Mouse (Mus musculus) heart, embryonic 16.5 days (tissue): ENCODE measurements around the gene Apoc3. TPM values are rescaled to one million over a fixed set of nuclear protein-coding genes. Genes with fewer than 3 reads are reported as not detected.

Experiments
- ATAC-seq: fragments of 200-750 bp; cut with Nextera tagmentation; replicated peaks from 2 replicates; pipeline ENCODE4 v1.8.0; 2017; ENCODE audit warnings: moderate number of reproducible peaks; ENCODE audit not compliant: insufficient read depth, low FRiP score; ENCODE audit errors: extremely low read depth
- H3K27ac ChIP-seq: fragments of 300-500 bp; sonication (generic); 2 replicates; pipeline ENCODE4 v1.5.1; 2014; ENCODE audit warnings: mild to moderate bottlenecking, low read length, control low read depth, moderate library complexity
- H3K27me3 ChIP-seq: fragments of 300-500 bp; sonication (generic); 2 replicates; pipeline ENCODE4 v1.6.1; 2014; ENCODE audit warnings: low read length, mixed read lengths; ENCODE audit not compliant: control insufficient read depth, insufficient read depth
- H3K36me3 ChIP-seq: fragments of 300-500 bp; sonication (generic); 2 replicates; pipeline ENCODE4 v1.6.1; 2014; ENCODE audit not compliant: control insufficient read depth, insufficient read depth
- H3K4me1 ChIP-seq: fragments of 300-500 bp; sonication (generic); 2 replicates; pipeline ENCODE4 v1.6.1; 2014; ENCODE audit warnings: low read length, mixed read lengths; ENCODE audit not compliant: control insufficient read depth, insufficient read depth
- H3K4me2 ChIP-seq: fragments of 300-500 bp; sonication (generic); 2 replicates; pipeline ENCODE4 v1.6.1; 2014; ENCODE audit warnings: low read depth, mild to moderate bottlenecking, control low read depth, low read length
- H3K4me3 ChIP-seq: fragments of 300-500 bp; sonication (generic); 2 replicates; pipeline ENCODE4 v1.5.1; 2014; ENCODE audit warnings: mild to moderate bottlenecking, control low read depth, low read length
- H3K9ac ChIP-seq: fragments of 300-500 bp; sonication (generic); 2 replicates; pipeline ENCODE4 v1.6.1; 2014; ENCODE audit warnings: low read length, control low read depth
- H3K9me3 ChIP-seq: fragments of 300-500 bp; sonication (generic); replicated peaks from 2 replicates; pipeline ENCODE4 v1.6.1; 2016; ENCODE audit warnings: low read length; ENCODE audit not compliant: control insufficient read depth
- WGBS: fragments of 180-500 bp; shearing (Covaris S2); extraction: QIAGEN DNeasy Blood & Tissue Kit; methylation state at CpG from one replicate; pipeline ENCODE4 v1.1.7; 2014; 5-methylcytosine and 5-hydroxymethylcytosine counted together
- polyA plus RNA-seq: library from polyadenylated mRNA; unstranded; fragments of >200 nt; fragmentation: Nextera tagmentation; extraction: Ambion mirVana; gene quantifications from 2 replicates; pipeline ENCODE4 v1.2.1, GENCODE M21; 2015

The Apoc3 gene
- polyA plus RNA-seq, 1 experiment from 2014 or later, result 0.89 TPM

DNA sequence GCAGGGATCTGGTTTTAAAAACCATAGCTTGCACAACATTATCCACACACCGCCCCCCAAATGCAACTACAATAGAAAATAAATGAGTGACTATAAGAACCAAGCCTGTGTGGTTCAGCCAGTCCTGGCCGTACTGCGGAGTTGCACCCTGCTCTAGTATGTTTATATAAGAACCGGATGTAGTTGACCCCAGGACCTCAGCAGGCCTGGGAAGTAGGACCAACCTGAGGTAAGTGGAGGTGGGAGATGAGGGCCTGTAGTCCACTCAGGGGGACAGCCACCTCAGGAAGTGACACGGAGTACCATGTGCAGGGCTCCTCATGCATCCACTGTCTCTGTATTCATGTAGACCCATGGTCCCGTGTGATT, 28.0 kb downstream of the Apoc3 start:
- Histone ChIP-seq H3K9me3 (no peaks in the 10 kb centered on the region), H3K27ac (no peak overlapping the region), H3K4me3 (no peak overlapping the region), H3K27me3 (no peaks in the 10 kb centered on the region), H3K4me1 (no peaks in the 10 kb centered on the region), H3K36me3 (peaks cover 26% of the 10 kb centered on the region), H3K4me2 (no peak overlapping the region), H3K9ac (no peak overlapping the region)
- WGBS, result 81% methylated on average over 6 of the region's 6 CpGs
- ATAC-seq, result no peak

DNA sequence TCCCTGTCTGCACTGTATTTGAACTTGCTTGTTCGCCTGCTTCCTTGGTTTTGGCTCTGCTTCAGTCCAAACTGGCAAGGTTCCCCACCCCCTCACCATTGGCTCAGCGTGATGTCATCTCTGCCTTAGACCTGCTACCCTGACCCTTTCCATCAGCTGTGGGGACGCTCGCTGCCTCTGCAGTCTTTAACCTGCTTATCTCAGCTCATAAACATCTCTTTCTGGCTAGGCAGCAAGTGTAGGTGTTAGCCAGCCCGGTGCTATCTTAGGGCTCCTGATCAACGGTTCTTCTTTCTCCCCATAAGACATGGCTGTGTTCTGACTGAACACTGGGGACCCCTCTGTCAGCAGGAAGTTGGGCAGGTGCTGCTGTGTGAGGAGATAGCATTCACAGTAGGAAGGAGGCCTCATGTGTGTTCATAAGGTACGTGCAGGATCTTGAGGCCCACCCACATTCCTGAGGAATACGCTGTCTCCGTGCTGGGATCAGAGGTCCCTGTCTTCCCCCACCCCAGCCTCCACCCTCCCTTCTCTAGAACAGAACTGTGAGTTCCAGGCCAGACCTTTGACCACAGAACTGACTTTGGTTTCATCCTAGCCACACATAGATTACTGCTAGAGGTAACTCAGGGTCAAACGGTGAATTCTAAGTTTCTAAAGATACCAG, 28.5 kb downstream of the Apoc3 start:
- no peaks in the 10 kb centered on the region for H3K27me3 ChIP-seq
- ATAC-seq, result no peak
- H3K9me3 ChIP-seq, result no peaks in the 10 kb centered on the region
- H3K4me1 ChIP-seq, result no peaks in the 10 kb centered on the region
- no peak overlapping the region for H3K9ac ChIP-seq
- no peak overlapping the region for H3K27ac ChIP-seq
- H3K4me2 ChIP-seq, result no peak overlapping the region
- no peak overlapping the region for H3K4me3 ChIP-seq
- 54% methylated on average over 10 of the region's 10 CpGs for WGBS
- peaks cover 26% of the 10 kb centered on the region for H3K36me3 ChIP-seq

DNA sequence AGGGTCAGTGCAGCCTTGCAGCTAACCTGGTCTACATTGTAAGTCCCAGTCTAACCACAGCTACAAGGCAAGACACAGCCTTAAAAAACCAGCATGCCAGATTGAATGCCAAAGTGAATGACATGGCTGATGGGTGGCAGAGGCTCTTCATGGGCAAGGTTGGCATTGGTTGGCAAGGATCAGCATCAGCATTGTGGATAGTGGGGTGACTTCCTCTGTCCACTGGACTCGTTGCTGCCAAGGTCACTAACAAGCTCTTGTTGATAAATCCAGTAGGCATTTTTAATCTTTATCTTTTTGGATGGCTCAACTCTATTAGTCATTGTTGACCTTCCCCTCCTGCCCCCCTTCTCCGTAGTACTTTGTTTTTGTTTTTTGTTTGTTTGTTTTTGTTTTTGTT, 35.8 kb downstream of the Apoc3 start:
- 50% methylated on average over 2 of the region's 2 CpGs for WGBS
- no peak for ATAC-seq
- Histone ChIP-seq H3K27ac (no peak overlapping the region), H3K9ac (no peak overlapping the region), H3K4me1 (peaks cover 35% of the 10 kb centered on the region), H3K9me3 (no peaks in the 10 kb centered on the region), H3K4me2 (no peak overlapping the region), H3K4me3 (no peak overlapping the region), H3K27me3 (no peaks in the 10 kb centered on the region), H3K36me3 (peaks cover 20% of the 10 kb centered on the region)

DNA sequence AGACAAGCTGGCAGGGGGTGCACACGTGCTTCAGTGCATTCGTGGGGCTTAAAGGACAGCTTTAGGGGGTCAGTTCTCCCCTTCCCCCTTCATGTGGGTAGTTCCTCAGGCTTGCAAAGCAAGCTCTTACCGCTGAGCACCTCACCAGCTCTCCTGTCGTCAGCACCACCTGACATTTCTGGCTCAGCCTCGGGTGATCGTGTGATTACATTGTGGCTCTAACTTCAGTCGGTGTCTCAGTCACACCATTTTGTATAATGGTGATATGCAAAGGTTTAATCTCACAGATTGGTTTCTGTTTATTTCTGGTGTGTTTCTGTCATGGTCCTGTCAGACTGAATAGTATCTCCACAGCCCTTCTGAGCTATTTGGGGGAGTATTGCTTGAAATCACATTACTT, 36.5 kb downstream of the Apoc3 start:
- peaks cover 35% of the 10 kb centered on the region for H3K4me1 ChIP-seq
- no peaks in the 10 kb centered on the region for H3K9me3 ChIP-seq
- 44% methylated on average over 7 of the region's 7 CpGs for WGBS
- H3K4me2 ChIP-seq, result no peak overlapping the region
- H3K4me3 ChIP-seq, result no peak overlapping the region
- H3K27ac ChIP-seq, result peak overlapping the region; percentile 2
- no peaks in the 10 kb centered on the region for H3K27me3 ChIP-seq
- ATAC-seq, result no peak
- H3K9ac ChIP-seq, result no peak overlapping the region
- peaks cover 13% of the 10 kb centered on the region; the same call in 1 of the 2 replicates for H3K36me3 ChIP-seq

DNA sequence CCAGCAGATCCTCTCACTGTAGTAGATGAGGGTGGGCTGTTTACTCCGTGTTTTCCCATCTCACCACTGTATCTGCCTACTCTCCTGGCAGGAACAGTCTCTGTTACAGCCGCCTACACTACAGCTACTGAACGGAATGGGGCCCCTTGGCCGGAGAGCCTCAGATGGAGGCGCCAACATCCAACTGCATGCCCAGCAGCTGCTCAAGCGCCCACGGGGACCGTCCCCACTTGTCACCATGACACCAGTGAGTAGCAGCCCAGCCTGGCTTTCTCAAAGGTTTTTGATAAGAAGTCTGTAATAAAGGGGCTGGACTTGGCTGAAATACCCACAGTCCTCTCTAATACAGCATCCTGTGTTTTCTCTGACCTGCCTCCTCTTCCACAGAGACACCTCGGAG, 37.0 kb downstream of the Apoc3 start:
- Histone ChIP-seq H3K4me3 (no peak overlapping the region), H3K4me2 (no peak overlapping the region), H3K9ac (no peak overlapping the region), H3K4me1 (peaks cover 35% of the 10 kb centered on the region), H3K27ac (peak overlapping the region; percentile 47), H3K27me3 (no peaks in the 10 kb centered on the region), H3K36me3 (peaks cover 11% of the 10 kb centered on the region; the same call in 1 of the 2 replicates), H3K9me3 (no peaks in the 10 kb centered on the region)
- peak; percentile 56 for ATAC-seq
- 39% methylated on average over 9 of the region's 9 CpGs for WGBS

DNA sequence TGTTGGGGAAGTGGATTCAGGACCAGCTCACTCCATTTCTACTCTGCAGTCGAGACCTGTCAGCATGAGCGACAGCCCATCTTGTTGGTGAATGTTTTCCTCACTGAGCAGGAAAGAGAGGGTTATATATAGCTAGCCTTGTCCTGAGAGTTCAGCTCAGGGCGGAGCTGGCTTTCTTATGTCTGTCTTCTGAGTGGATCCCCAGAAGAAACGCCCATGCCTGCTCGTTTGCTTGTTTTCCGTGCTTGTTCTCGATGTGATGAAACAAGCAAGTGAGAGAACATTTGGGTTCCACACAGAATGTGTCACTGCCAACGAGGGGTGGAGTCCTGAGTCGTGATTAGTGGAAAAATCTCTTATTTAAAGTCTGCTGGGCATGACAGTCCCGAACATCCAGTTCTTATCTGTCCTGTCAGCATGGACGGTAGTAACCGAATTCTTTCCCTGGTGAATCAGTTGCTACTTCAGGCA, 38.7 kb downstream of the Apoc3 start:
- peak; percentile 70 for ATAC-seq
- Histone ChIP-seq H3K9ac (no peak overlapping the region; the same call in 1 of the 2 replicates), H3K27me3 (no peaks in the 10 kb centered on the region), H3K36me3 (peaks cover 8% of the 10 kb centered on the region; the same call in 1 of the 2 replicates), H3K4me3 (no peak overlapping the region), H3K27ac (peak overlapping the region; percentile 84), H3K9me3 (no peaks in the 10 kb centered on the region), H3K4me1 (peaks cover 35% of the 10 kb centered on the region), H3K4me2 (peak overlapping the region; percentile 48)
- WGBS, result 21% methylated on average over 12 of the region's 12 CpGs

DNA sequence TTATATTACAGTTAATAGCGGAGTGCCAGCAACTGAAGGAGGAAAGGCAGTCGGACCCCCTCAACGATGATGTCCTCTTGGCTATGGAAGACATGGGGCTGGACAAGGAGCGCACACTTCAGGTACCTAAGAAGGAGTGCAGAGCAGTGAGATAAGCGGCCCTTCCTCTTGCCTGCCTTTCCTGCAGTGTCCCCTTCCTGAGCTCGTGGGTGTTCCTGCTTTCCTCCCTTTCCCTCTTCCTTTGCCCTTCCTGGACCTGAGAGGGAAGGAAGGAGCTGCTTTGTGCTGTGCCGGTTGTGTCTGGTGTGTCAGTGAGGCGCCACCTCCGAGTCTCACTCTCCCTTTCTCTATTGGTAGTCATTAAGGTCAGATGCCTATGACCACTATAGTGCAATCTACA, 40.6 kb downstream of the Apoc3 start:
- Histone ChIP-seq H3K27ac (no peak overlapping the region), H3K4me3 (no peak overlapping the region), H3K9me3 (no peaks in the 10 kb centered on the region), H3K9ac (no peak overlapping the region), H3K4me2 (no peak overlapping the region), H3K36me3 (peaks cover 8% of the 10 kb centered on the region; the same call in 1 of the 2 replicates), H3K27me3 (no peaks in the 10 kb centered on the region), H3K4me1 (peaks cover 41% of the 10 kb centered on the region)
- no peak for ATAC-seq
- WGBS, result 70% methylated on average over 9 of the region's 9 CpGs

DNA sequence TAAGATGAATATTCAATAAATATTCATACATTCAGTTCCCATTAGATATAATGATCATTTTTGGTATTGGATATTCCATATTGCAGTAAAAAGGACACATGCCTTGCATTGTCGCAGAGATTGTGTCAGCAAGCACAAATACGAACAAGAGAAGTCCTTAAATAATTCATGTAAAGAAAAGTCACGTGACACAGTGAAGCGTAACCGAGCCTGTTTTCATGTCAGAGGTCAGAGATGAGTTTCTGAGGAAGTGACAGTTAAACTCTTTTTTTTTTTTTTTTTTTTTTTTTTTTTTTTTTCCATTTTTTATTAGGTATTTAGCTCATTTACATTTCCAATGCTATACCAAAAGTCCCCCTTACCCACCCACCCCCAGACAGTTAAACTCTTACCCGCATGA, 42.8 kb downstream of the Apoc3 start:
- Histone ChIP-seq H3K36me3 (peaks cover 5% of the 10 kb centered on the region; the same call in 1 of the 2 replicates), H3K4me1 (peaks cover 22% of the 10 kb centered on the region), H3K4me2 (no peak overlapping the region), H3K4me3 (no peak overlapping the region), H3K9me3 (no peaks in the 10 kb centered on the region), H3K27ac (no peak overlapping the region), H3K27me3 (no peaks in the 10 kb centered on the region), H3K9ac (no peak overlapping the region)
- WGBS, result 88% methylated on average over 6 of the region's 6 CpGs
- ATAC-seq, result no peak

DNA sequence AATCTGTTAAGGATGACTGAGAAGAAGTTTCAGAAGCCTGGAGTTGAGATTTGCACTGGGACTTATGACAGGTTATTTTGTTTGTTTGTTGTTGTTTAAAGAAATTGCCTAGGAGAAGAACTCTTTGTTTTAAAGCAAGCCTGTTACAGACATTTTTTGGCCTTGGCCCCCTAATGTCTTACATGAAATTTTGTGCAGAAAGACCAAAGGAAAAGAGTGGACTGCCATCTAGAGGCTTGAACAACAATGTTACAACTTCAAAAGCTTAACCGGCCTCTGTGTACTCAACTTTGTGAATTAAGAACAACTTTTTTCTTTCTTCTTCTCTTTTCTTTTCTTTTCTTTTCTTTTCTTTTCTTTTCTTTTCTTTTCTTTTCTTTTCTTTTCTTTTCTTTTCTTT, 43.8 kb downstream of the Apoc3 start:
- H3K27ac ChIP-seq, result no peak overlapping the region
- H3K9me3 ChIP-seq, result no peaks in the 10 kb centered on the region
- no peak overlapping the region for H3K9ac ChIP-seq
- no peaks in the 10 kb centered on the region for H3K27me3 ChIP-seq
- H3K4me2 ChIP-seq, result no peak overlapping the region
- no peak overlapping the region for H3K4me3 ChIP-seq
- H3K4me1 ChIP-seq, result peaks cover 13% of the 10 kb centered on the region
- 24% methylated on average over 1 of the region's 1 CpGs for WGBS
- ATAC-seq, result no peak
- peaks cover 5% of the 10 kb centered on the region; the same call in 1 of the 2 replicates for H3K36me3 ChIP-seq
